Mouse (Mus musculus) midbrain, embryonic 15.5 days (tissue): Measurements from ENCODE around the gene Rps11. TPM values are rescaled to one million over a fixed set of nuclear protein-coding genes. Genes with fewer than 3 reads are reported as not detected.
"Not testable (repeated sequence)": the region's sequence is repeated elsewhere in the genome, so short reads cannot be mapped to it uniquely, and the experiment has no call there.

Source experiments
- ATAC-seq: fragments of 200-750 bp; cut with Nextera tagmentation; replicated peaks from 2 replicates; pipeline ENCODE4 v1.8.0; 2017; ENCODE audit warnings: moderate TSS enrichment
- H3K27ac ChIP-seq: fragments of 300-500 bp; sonication (generic); 2 replicates; pipeline ENCODE4 v1.5.1; 2015; ENCODE audit warnings: mild to moderate bottlenecking, inconsistent platforms
- H3K27me3 ChIP-seq: fragments of 300-500 bp; sonication (generic); replicated peaks from 2 replicates; pipeline ENCODE4 v1.6.1; 2015; ENCODE audit warnings: inconsistent platforms
- H3K36me3 ChIP-seq: fragments of 300-500 bp; sonication (generic); replicated peaks from 2 replicates; pipeline ENCODE4 v1.6.1; 2015; ENCODE audit warnings: inconsistent platforms
- H3K4me1 ChIP-seq: fragments of 300-500 bp; sonication (generic); 2 replicates; pipeline ENCODE4 v1.6.1; 2015; ENCODE audit warnings: inconsistent platforms
- H3K4me2 ChIP-seq: fragments of 300-500 bp; sonication (generic); 2 replicates; pipeline ENCODE4 v1.6.1; 2015; ENCODE audit warnings: inconsistent platforms, mild to moderate bottlenecking, moderate library complexity
- H3K4me3 ChIP-seq: fragments of 300-500 bp; sonication (generic); 2 replicates; pipeline ENCODE4 v1.5.1; 2015; ENCODE audit warnings: mild to moderate bottlenecking, inconsistent platforms
- H3K9ac ChIP-seq: fragments of 300-500 bp; sonication (generic); 2 replicates; pipeline ENCODE4 v1.6.1; 2015; ENCODE audit warnings: mild to moderate bottlenecking, inconsistent platforms
- H3K9me3 ChIP-seq: fragments of 300-500 bp; sonication (generic); 2 replicates; pipeline ENCODE4 v1.6.1; 2016; ENCODE audit warnings: inconsistent platforms
- WGBS: fragments of 180-500 bp; shearing (Covaris S2); methylation state at CpG from one replicate; pipeline ENCODE4 v1.1.7; 2015; ENCODE audit warnings: mixed read lengths; 5-methylcytosine and 5-hydroxymethylcytosine counted together
- polyA plus RNA-seq: library from polyadenylated mRNA; unstranded; fragments of >200 nt; fragmentation: Nextera tagmentation; extraction: Ambion mirVana; gene quantifications from 2 replicates; pipeline ENCODE4 v1.2.1, GENCODE M21; 2015

The Rps11 gene
- polyA plus RNA-seq, 1 experiment from 2014 or later = 742 TPM

- H3K36me3 ChIP-seq = peaks cover 25% of the 10 kb centered on the region
- H3K27ac ChIP-seq = peak overlapping the region; percentile 81
- WGBS = 47% methylated on average over 21 of the region's 21 CpGs
- peak overlapping the region; percentile 92 for H3K9ac ChIP-seq
- H3K4me2 ChIP-seq = peak overlapping the region; percentile 83
- peak overlapping the region; percentile 66 for H3K4me3 ChIP-seq
- no peaks in the 10 kb centered on the region for H3K9me3 ChIP-seq
- H3K4me1 ChIP-seq = peaks cover 53% of the 10 kb centered on the region
- ATAC-seq = no peak
- no peaks in the 10 kb centered on the region for H3K27me3 ChIP-seq
Observed at GRCm38 (mm10) chr7:45126844-45127699, 2.8 kb upstream of the Rps11 start.

DNA sequence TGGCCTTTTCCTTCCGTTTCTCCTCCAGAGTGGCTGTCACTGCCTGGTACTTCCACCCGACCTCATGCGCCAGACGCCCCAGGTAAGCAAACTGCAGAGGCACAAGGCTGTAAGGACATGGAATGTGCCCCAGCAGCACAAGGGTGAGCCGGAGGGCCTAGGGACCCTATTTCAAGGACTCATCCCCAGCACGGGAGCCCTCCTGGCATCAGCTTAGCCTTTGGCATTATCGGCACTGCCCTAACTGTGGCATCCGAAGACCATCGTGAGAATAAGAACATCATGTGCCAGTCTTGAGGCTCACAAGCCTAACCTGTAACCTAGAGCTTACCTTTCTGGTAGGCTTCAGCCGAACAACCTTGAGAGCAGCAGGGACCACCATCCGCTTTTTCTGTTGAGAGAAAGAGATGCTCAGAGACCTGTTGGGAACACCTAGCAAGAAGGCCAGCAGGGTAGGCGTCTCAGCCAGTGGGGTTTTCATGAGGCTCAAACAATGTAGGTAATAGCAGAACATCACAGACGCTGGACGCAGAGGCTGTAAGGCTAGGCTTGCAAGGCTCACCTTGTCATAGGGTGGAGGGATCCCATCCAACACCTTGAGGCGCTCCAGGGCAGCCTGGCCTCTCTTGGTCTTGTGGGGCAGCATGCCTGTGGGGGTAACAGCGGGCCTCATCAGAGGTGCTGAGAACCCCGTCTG lies 2.1 kb upstream of the Rps11 start:
- peak overlapping the region; percentile 27 for H3K27ac ChIP-seq

GRCm38 (mm10) chr7:45125649-45126048 lies 1.4 kb upstream of the Rps11 start:
- peaks cover 54% of the 10 kb centered on the region for H3K4me1 ChIP-seq
- WGBS = 60% methylated on average over 5 of the region's 5 CpGs
- H3K4me3 ChIP-seq, H3K27me3 ChIP-seq, H3K9ac ChIP-seq, ATAC-seq, H3K9me3 ChIP-seq, H3K4me2 ChIP-seq: not testable (repeated sequence)
- peaks cover 39% of the 10 kb centered on the region for H3K36me3 ChIP-seq
- H3K27ac ChIP-seq = peak overlapping the region; percentile 90; the same call in 1 of the 2 replicates

More for the DNA sequence above, 2.1 kb upstream of the Rps11 start:
- Histone ChIP-seq H3K27me3 (no peaks in the 10 kb centered on the region), H3K4me3 (no peak overlapping the region), H3K36me3 (peaks cover 32% of the 10 kb centered on the region), H3K4me2 (peak overlapping the region; percentile 83), H3K4me1 (peaks cover 54% of the 10 kb centered on the region), H3K9me3 (no peaks in the 10 kb centered on the region), H3K9ac (peak overlapping the region; percentile 92)
- ATAC-seq = no peak
- 82% methylated on average over 17 of the region's 17 CpGs for WGBS

- H3K9me3 ChIP-seq = no peaks in the 10 kb centered on the region
- 20% methylated on average over 7 of the region's 7 CpGs for WGBS
- H3K27ac ChIP-seq = peak overlapping the region; percentile 90
- H3K4me2 ChIP-seq = peak overlapping the region; percentile 52; the same call in 1 of the 2 replicates
- peak overlapping the region; percentile 95; the same call in 1 of the 2 replicates for H3K4me3 ChIP-seq
- H3K27me3 ChIP-seq = no peaks in the 10 kb centered on the region
- H3K9ac ChIP-seq = no peak overlapping the region
- ATAC-seq = no peak
- peaks cover 54% of the 10 kb centered on the region for H3K4me1 ChIP-seq
- H3K36me3 ChIP-seq = peaks cover 44% of the 10 kb centered on the region
Observed at GRCm38 (mm10) chr7:45125144-45125600, 933 bp upstream of the Rps11 start.

GRCm38 (mm10) chr7:45123186-45123570 lies 1.1 kb downstream of the Rps11 start:
- peak overlapping the region; percentile 95 for H3K4me3 ChIP-seq
- peak overlapping the region; percentile 85 for H3K4me2 ChIP-seq
- H3K27me3 ChIP-seq = no peaks in the 10 kb centered on the region
- H3K4me1 ChIP-seq = peaks cover 46% of the 10 kb centered on the region
- H3K9ac ChIP-seq = peak overlapping the region; percentile 96
- 21% methylated on average over 12 of the region's 12 CpGs for WGBS
- H3K36me3 ChIP-seq = peaks cover 59% of the 10 kb centered on the region
- H3K9me3 ChIP-seq = no peaks in the 10 kb centered on the region
- no peak for ATAC-seq
- H3K27ac ChIP-seq = peak overlapping the region; percentile 90; the same call in 1 of the 2 replicates

DNA sequence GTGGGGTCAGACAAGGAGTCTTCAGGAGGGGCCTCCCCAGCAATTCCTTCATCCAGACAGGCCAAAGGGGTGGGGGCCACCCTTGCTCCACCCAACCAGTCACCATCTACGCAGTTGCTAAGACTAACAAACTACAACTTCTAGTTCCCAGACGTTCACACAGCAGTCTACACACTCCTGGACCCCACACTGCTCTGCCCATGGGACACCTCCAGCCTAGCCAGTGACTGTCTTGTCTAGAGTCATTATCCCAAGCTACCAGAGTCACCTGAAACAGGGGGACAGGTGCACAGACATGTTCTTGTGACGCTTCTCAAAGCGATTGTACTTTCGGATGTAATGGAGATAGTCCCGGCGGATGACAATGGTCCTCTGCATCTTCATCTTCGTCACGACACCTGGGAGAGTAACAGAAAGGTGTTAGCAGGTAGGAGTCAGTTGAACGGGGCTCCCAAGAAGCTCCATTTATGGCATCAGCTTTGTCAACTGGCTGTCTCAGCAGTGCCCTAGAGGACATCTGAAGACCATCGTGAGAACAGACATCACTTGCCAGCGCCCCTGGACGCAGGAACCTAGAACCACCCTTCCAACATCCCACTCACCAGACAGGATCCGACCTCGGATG lies 1.6 kb downstream of the Rps11 start:
- H3K4me2 ChIP-seq = peak overlapping the region; percentile 85
- H3K9me3 ChIP-seq = no peaks in the 10 kb centered on the region
- H3K9ac ChIP-seq = peak overlapping the region; percentile 96
- WGBS = 86% methylated on average over 15 of the region's 15 CpGs
- H3K36me3 ChIP-seq = peaks cover 61% of the 10 kb centered on the region
- peak overlapping the region; percentile 95 for H3K4me3 ChIP-seq
- no peaks in the 10 kb centered on the region for H3K27me3 ChIP-seq
- no peak overlapping the region for H3K27ac ChIP-seq
- H3K4me1 ChIP-seq = peaks cover 44% of the 10 kb centered on the region
- no peak for ATAC-seq

DNA sequence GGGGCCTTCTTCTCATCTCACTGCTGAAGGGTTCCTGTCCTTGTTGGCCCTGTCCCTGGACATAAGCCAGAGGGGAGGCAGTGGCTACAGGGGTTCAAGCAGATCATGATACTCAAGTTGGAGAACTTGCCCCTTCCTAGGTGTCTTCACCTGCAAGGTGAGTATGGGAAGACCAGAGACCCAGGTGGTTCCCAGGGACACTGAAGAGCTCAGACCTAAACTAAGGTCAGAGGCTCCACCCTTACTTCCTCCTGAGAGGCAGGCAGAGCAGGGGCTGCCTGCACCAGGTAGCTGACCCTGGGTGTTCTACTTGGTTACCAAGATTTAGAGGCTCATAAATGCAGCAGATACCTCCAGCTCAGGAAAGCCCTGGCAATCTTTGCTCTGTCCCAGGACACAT lies 2.3 kb downstream of the Rps11 start:
- no peak for ATAC-seq
- no peak overlapping the region for H3K4me2 ChIP-seq
- no peaks in the 10 kb centered on the region for H3K9me3 ChIP-seq
- H3K27ac ChIP-seq = no peak overlapping the region
- no peak overlapping the region for H3K4me3 ChIP-seq
- peaks cover 37% of the 10 kb centered on the region for H3K4me1 ChIP-seq
- H3K9ac ChIP-seq = no peak overlapping the region
- H3K36me3 ChIP-seq = peaks cover 57% of the 10 kb centered on the region
- no peaks in the 10 kb centered on the region for H3K27me3 ChIP-seq

DNA sequence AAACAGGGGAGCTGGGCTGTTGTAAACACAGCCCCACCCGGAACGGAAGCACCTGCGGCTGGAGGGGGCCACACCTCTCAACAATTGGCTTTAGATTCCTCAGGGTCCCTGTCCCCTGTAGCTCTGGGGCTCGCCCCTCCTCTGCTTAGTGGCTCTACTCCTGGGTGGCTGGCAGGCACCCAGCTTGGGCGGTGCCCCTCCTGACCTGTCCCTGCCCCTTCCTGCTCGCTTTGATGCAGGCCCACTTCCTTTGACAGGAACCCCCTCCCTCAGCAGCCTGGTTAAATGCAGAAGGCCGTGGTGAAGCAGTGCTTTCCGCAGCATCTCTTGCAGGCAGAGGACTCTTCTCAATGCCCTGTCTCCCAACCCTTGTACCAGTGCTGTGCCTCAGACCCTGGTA lies 2.8 kb downstream of the Rps11 start:
- WGBS = 64% methylated on average over 8 of the region's 8 CpGs
- no peak overlapping the region for H3K27ac ChIP-seq
- H3K9ac ChIP-seq = no peak overlapping the region

GRCm38 (mm10) chr7:45119780-45120709 lies 4.2 kb downstream of the Rps11 start:
- ATAC-seq = no peak
- H3K27me3 ChIP-seq = no peaks in the 10 kb centered on the region
- no peak overlapping the region for H3K4me3 ChIP-seq
- H3K27ac ChIP-seq = no peak overlapping the region
- 77% methylated on average over 5 of the region's 5 CpGs for WGBS
- no peak overlapping the region for H3K9ac ChIP-seq
- H3K36me3 ChIP-seq = peaks cover 38% of the 10 kb centered on the region
- H3K4me2 ChIP-seq = no peak overlapping the region
- H3K9me3 ChIP-seq = no peaks in the 10 kb centered on the region
- H3K4me1 ChIP-seq = peaks cover 20% of the 10 kb centered on the region

More for the DNA sequence above, 2.8 kb downstream of the Rps11 start:
- H3K36me3 ChIP-seq = peaks cover 52% of the 10 kb centered on the region
- ATAC-seq = no peak
- H3K27me3 ChIP-seq = no peaks in the 10 kb centered on the region
- H3K4me3 ChIP-seq = no peak overlapping the region
- H3K9me3 ChIP-seq = no peaks in the 10 kb centered on the region
- no peak overlapping the region for H3K4me2 ChIP-seq
- H3K4me1 ChIP-seq = peaks cover 32% of the 10 kb centered on the region

GRCm38 (mm10) chr7:45118336-45118735 lies 5.9 kb downstream of the Rps11 start:
- H3K27me3 ChIP-seq = no peaks in the 10 kb centered on the region
- peaks cover 38% of the 10 kb centered on the region for H3K36me3 ChIP-seq
- peaks cover 13% of the 10 kb centered on the region for H3K4me1 ChIP-seq
- H3K27ac ChIP-seq = no peak overlapping the region
- WGBS = 90% methylated on average over 6 of the region's 6 CpGs
- H3K9ac ChIP-seq = no peak overlapping the region
- H3K4me2 ChIP-seq = no peak overlapping the region
- no peak for ATAC-seq
- no peak overlapping the region for H3K4me3 ChIP-seq
- no peaks in the 10 kb centered on the region for H3K9me3 ChIP-seq

DNA sequence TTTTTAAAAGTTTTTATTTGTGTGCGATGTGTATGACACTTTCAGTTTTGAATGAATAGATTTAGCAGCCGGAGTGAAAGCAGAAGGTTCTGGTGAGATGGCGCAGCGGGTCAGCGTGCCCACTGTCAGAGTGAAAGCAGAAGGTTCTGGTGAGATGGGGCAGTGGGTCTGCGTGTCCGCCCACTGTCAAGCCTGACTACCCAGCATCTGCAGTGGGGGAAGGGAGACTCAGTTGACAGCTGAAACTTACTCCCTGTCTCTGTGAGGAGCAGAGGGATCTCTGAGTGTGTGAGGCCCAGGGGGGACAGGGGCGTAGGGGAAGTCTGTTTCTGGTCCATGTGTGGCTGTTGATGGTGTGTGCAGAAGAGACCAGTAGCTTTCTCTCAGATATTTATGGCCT lies 6.7 kb downstream of the Rps11 start:
- ATAC-seq = no peak
- Histone ChIP-seq H3K9me3 (no peaks in the 10 kb centered on the region), H3K27ac (no peak overlapping the region), H3K9ac (no peak overlapping the region), H3K4me3 (no peak overlapping the region), H3K4me2 (no peak overlapping the region), H3K36me3 (peaks cover 38% of the 10 kb centered on the region), H3K27me3 (no peaks in the 10 kb centered on the region), H3K4me1 (peaks cover 5% of the 10 kb centered on the region)
- WGBS = 80% methylated on average over 8 of the region's 8 CpGs
